Mouse (Mus musculus) liver, embryonic 16.5 days (tissue): ENCODE data around the gene Ephb2. TPM values are rescaled to one million over a fixed set of nuclear protein-coding genes. Genes with fewer than 3 reads are reported as not detected.

ENCODE experiments used
- ATAC-seq: fragments of 200-750 bp; cut with Nextera tagmentation; 2 replicates; pipeline ENCODE4 v1.8.0; 2017; ENCODE audit warnings: low read depth, mild to moderate bottlenecking, moderate number of reproducible peaks, moderate library complexity
- H3K27ac ChIP-seq: fragments of 300-500 bp; sonication (generic); 2 replicates; pipeline ENCODE4 v1.5.1; 2014; ENCODE audit warnings: mild to moderate bottlenecking, low read length
- H3K27me3 ChIP-seq: fragments of 300-500 bp; sonication (generic); 2 replicates; pipeline ENCODE4 v1.6.1; 2014; ENCODE audit warnings: low read depth, low read length, mixed read lengths; ENCODE audit not compliant: control insufficient read depth, insufficient read depth
- H3K36me3 ChIP-seq: fragments of 300-500 bp; sonication (generic); 2 replicates; pipeline ENCODE4 v1.6.1; 2014; ENCODE audit warnings: mild to moderate bottlenecking; ENCODE audit not compliant: control insufficient read depth, insufficient read depth
- H3K4me1 ChIP-seq: fragments of 300-500 bp; sonication (generic); 2 replicates; pipeline ENCODE4 v1.6.1; 2014; ENCODE audit warnings: low read depth, low read length, mixed read lengths; ENCODE audit not compliant: control insufficient read depth
- H3K4me2 ChIP-seq: fragments of 300-500 bp; sonication (generic); 2 replicates; pipeline ENCODE4 v1.6.1; 2014; ENCODE audit warnings: low read depth, low read length, mixed read lengths
- H3K4me3 ChIP-seq: fragments of 300-500 bp; sonication (generic); 2 replicates; pipeline ENCODE4 v1.5.1; 2014; ENCODE audit warnings: low read depth, mild to moderate bottlenecking, low read length
- H3K9ac ChIP-seq: fragments of 300-500 bp; sonication (generic); 2 replicates; pipeline ENCODE4 v1.6.1; 2014; ENCODE audit warnings: low read depth, low read length
- H3K9me3 ChIP-seq: fragments of 300-500 bp; sonication (generic); replicated peaks from 2 replicates; pipeline ENCODE4 v1.6.1; 2016; ENCODE audit warnings: low read length; ENCODE audit not compliant: control insufficient read depth
- WGBS: fragments of 180-500 bp; shearing (Covaris S2); extraction: QIAGEN DNeasy Blood & Tissue Kit; methylation state at CpG from one replicate; pipeline ENCODE4 v1.1.7; 2014; ENCODE audit not compliant: insufficient replicate concordance; 5-methylcytosine and 5-hydroxymethylcytosine counted together
- polyA plus RNA-seq: library from polyadenylated mRNA; unstranded; fragments of >200 nt; fragmentation: Nextera tagmentation; extraction: Ambion mirVana; gene quantifications from 2 replicates; pipeline ENCODE4 v1.2.1, GENCODE M21; 2015

Ephb2 gene
- polyA plus RNA-seq, 1 experiment from 2014 or later: 0.18 TPM

DNA sequence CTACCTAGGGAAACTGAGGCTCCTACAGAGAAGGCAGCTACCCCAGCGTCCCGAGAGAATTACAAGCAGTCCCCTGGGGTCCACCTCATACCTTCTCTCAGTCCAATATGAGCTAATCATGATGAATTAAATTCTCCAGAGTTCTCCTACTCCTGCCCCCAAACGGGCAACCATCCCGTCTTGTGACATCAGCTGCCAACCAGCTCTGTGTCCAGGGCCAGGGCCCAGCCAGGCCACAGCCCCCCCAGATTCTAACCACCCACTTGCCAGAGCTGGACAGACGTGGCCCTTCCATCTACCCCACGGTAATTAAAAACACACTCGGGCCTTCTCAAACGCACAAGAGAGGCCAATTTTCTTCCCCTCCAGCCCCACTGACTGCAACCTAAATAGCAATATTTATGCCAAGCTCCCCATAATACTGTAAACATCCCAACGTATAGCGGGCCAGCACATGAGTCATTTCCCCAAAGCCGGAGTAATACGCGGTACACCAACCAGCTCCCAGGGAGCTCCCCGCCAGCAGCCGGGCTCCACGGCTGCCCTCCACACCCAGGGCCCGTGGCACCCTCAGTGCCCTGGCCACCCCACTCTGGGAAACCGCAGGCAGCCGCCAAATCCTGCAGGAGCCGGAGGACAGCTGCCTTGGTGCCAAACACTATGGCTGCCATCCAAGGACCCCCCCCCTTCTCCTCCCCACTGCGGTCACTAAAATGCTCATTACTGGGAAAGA, 2.0 kb downstream of the Ephb2 start:
- Histone ChIP-seq H3K4me3 (no peak overlapping the region), H3K4me1 (peaks cover 2% of the 10 kb centered on the region), H3K9ac (no peak overlapping the region), H3K27me3 (peaks cover 65% of the 10 kb centered on the region), H3K9me3 (no peaks in the 10 kb centered on the region), H3K4me2 (no peak overlapping the region), H3K27ac (no peak overlapping the region), H3K36me3 (no peaks in the 10 kb centered on the region)
- no peak for ATAC-seq
- 64% methylated on average over 21 of the region's 21 CpGs for WGBS

GRCm38 (mm10) chr4:136832559-136833232, 3.1 kb downstream of the Ephb2 start:
- H3K27me3 ChIP-seq: peaks cover 56% of the 10 kb centered on the region
- no peak overlapping the region for H3K4me3 ChIP-seq
- no peak overlapping the region for H3K4me2 ChIP-seq
- H3K9ac ChIP-seq: no peak overlapping the region
- peaks cover 2% of the 10 kb centered on the region for H3K4me1 ChIP-seq
- no peak for ATAC-seq
- H3K36me3 ChIP-seq: no peaks in the 10 kb centered on the region
- WGBS: 38% methylated on average over 16 of the region's 16 CpGs
- no peak overlapping the region for H3K27ac ChIP-seq
- H3K9me3 ChIP-seq: no peaks in the 10 kb centered on the region

DNA sequence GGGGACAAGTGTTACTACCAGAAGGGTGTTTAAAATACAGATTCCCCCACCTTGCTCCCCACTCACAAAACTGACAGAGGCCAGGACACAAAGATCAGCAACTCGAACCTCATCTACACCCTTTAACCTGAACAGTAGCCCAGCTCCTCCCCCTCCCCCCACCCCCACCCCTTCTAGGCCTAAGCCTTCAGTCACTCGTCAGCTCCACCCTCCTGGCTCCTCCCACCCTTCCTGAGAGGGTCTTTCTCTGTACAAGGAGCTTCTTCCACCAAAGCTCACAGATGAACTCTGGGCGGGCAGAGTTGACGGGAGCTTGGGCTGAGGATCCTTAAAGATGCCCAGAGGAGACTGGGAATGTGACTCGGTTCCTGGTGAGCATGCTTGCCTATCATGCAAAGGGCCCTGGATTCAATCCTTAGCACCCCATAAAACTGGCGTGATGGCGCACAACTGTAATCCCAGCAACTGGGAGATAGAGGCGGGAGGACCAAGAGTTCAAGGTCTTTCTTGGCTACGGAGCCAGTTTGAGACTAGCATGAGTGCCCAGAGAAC, 5.4 kb downstream of the Ephb2 start:
- Histone ChIP-seq H3K36me3 (no peaks in the 10 kb centered on the region), H3K4me3 (no peak overlapping the region), H3K4me2 (no peak overlapping the region), H3K27me3 (peaks cover 33% of the 10 kb centered on the region), H3K4me1 (peaks cover 2% of the 10 kb centered on the region; the same call in 1 of the 2 replicates), H3K27ac (no peak overlapping the region), H3K9ac (no peak overlapping the region), H3K9me3 (no peaks in the 10 kb centered on the region)
- WGBS: 52% methylated on average over 9 of the region's 9 CpGs
- ATAC-seq: no peak

DNA sequence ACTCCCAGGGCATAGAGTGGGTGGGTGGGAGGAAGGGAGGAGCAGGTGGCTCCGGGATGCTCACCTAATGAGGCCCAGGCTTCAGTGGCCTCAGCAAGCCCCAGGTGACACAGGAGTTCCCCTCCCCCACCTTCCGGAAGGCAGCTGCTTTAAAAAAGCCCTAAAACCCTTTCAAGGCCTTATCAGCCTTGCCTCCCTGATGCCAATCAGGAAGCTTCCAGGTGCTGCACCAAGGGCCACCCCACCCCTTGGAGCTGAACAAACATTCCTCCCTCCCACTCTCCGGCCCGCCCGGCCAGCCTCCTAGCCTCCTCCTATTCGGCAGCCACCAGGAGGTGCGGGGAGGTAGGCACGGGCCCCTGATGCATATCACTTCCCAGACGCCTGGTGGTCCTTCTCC, 6.0 kb downstream of the Ephb2 start:
- Histone ChIP-seq H3K27me3 (peaks cover 27% of the 10 kb centered on the region), H3K9me3 (no peaks in the 10 kb centered on the region), H3K36me3 (no peaks in the 10 kb centered on the region), H3K27ac (no peak overlapping the region), H3K4me1 (no peaks in the 10 kb centered on the region), H3K9ac (no peak overlapping the region), H3K4me2 (no peak overlapping the region), H3K4me3 (no peak overlapping the region)
- 27% methylated on average over 9 of the region's 9 CpGs for WGBS
- no peak for ATAC-seq

DNA sequence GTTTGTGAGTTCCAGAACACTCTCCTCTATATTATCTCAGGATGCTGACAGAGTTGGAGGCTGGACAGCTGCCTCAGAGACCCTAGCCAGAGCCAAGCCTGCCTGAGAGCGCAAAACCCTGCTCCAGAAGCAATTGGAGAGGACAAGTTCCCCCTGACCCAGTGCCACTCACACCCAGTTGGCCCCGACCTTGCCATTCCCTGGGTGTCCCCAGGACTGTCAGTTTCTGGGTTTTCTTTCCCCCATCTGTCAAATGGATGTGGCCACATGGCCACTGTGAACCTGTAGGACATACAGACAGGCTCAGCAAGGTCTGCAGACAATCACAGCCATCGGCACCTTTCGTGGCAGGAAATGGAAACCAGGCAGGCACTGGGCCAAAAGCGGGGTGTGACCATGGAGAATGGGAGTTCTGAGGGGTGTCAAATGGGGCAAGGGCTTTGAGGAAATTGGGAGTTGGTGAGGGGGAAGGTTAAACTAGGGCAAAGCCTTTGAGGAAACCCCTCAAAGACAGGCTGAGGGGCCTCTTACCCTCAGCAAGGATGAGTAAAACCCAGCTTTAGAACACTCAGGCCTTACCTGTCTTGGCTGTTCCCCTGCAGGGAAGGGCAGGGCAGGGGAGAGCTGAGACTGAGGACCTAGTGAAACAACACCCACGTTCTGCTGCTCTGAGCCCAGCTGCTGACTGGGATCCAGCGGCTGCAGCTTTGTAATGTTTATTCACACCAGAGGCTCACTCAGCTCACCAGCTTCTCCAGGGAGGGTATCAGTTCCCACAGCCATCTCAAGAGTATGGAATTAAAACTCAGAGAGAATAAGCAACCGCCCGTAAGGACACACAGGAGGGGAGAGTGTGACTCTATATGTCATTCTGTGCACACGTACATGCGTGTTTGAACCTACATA, 6.9 kb downstream of the Ephb2 start:
- WGBS: 48% methylated on average over 11 of the region's 11 CpGs
- Histone ChIP-seq H3K9ac (no peak overlapping the region), H3K4me1 (no peaks in the 10 kb centered on the region), H3K27me3 (peaks cover 18% of the 10 kb centered on the region), H3K9me3 (no peaks in the 10 kb centered on the region), H3K4me2 (no peak overlapping the region), H3K4me3 (no peak overlapping the region), H3K36me3 (no peaks in the 10 kb centered on the region), H3K27ac (no peak overlapping the region)
- no peak for ATAC-seq

DNA sequence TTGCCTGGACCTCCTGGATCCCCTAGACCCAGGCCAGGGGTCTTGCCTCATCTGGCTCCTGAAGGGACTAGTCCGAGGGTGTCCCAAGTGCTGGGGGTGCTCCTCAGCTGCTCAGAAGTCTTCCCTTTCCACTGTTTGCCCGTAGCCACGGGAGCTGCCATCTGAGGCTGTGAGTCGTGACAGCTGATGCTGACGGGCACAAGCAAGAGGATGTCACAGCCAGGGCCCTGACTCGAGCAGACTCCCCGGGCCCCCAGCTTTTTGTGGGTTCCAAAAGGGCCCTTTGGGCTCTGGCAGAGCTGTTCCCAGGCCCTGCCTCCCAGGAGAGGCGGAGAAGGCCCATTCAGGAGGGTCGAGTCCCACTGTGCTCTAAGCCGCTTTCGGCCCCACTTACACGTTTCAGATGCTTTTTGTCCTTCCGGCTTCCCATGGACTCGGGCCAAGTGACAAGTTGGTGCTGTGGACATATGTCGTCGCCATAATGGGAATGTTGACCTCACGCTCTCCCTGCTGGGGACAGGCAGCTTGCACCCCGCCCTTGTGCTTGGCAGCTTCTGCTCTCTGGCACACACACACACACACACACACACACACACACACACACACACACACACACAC, 10.7 kb downstream of the Ephb2 start:
- H3K27ac ChIP-seq: no peak overlapping the region
- no peak overlapping the region for H3K4me3 ChIP-seq
- no peak for ATAC-seq
- 60% methylated on average over 18 of the region's 18 CpGs for WGBS
- no peaks in the 10 kb centered on the region for H3K36me3 ChIP-seq
- no peak overlapping the region for H3K4me2 ChIP-seq
- no peak overlapping the region for H3K9ac ChIP-seq
- H3K9me3 ChIP-seq: no peaks in the 10 kb centered on the region
- H3K27me3 ChIP-seq: no peaks in the 10 kb centered on the region; the same call in none of the 2 replicates
- no peaks in the 10 kb centered on the region for H3K4me1 ChIP-seq

- H3K9ac ChIP-seq: no peak overlapping the region
- no peaks in the 10 kb centered on the region for H3K36me3 ChIP-seq
- H3K4me2 ChIP-seq: no peak overlapping the region
- no peak for ATAC-seq
- 55% methylated on average over 10 of the region's 10 CpGs for WGBS
- no peak overlapping the region for H3K4me3 ChIP-seq
- no peaks in the 10 kb centered on the region for H3K9me3 ChIP-seq
- H3K4me1 ChIP-seq: no peaks in the 10 kb centered on the region
- no peaks in the 10 kb centered on the region for H3K27me3 ChIP-seq
- H3K27ac ChIP-seq: no peak overlapping the region
These were observed 15.7 kb downstream of the Ephb2 start for GRCm38 (mm10) chr4:136820069-136820522.

- no peak overlapping the region for H3K9ac ChIP-seq
- no peak overlapping the region for H3K4me2 ChIP-seq
- no peaks in the 10 kb centered on the region for H3K27me3 ChIP-seq
- H3K36me3 ChIP-seq: no peaks in the 10 kb centered on the region
- WGBS: 37% methylated on average over 7 of the region's 7 CpGs
- H3K4me1 ChIP-seq: no peaks in the 10 kb centered on the region
- no peak overlapping the region for H3K27ac ChIP-seq
- no peak overlapping the region for H3K4me3 ChIP-seq
- no peak for ATAC-seq
- H3K9me3 ChIP-seq: no peaks in the 10 kb centered on the region
These were observed 19.1 kb downstream of the Ephb2 start for GRCm38 (mm10) chr4:136816701-136817100.
